Mouse (Mus musculus) myocyte (in vitro differentiated cells): ENCODE measurements around the gene Hist2h3b. TPM values are rescaled to one million over a fixed set of nuclear protein-coding genes. Genes with fewer than 3 reads are reported as not detected.

ENCODE experiments used
- H3K27me3 ChIP-seq: one replicate; pipeline ENCODE4 v1.6.1; 2011; ENCODE audit not compliant: control insufficient read depth, insufficient read depth, insufficient read length
- H3K36me3 ChIP-seq: one replicate; pipeline ENCODE4 v1.6.1; 2011; ENCODE audit not compliant: control insufficient read depth, insufficient read depth
- H3K4me2 ChIP-seq: one replicate; pipeline ENCODE4 v1.6.1; 2011; ENCODE audit warnings: low read depth, control low read depth
- H3K4me3 ChIP-seq: one replicate; pipeline ENCODE4 v1.5.1; 2011; ENCODE audit warnings: mild to moderate bottlenecking, control low read depth, moderate library complexity
- H3K79me2 ChIP-seq: one replicate; pipeline ENCODE4 v1.6.1; 2011; ENCODE audit not compliant: control insufficient read depth, insufficient read depth
- H3ac ChIP-seq: one replicate; pipeline ENCODE4 v1.6.1; 2011; ENCODE audit not compliant: control insufficient read depth, insufficient read length
- CEBPB ChIP-seq: IDR thresholded peaks from 2 replicates; pipeline ENCODE4 v1.6.1; 2011; ENCODE audit warnings: mild to moderate bottlenecking, moderate library complexity; ENCODE audit not compliant: poor library complexity, insufficient read depth, severe bottlenecking
- E2F4 ChIP-seq: IDR thresholded peaks from one replicate; pipeline ENCODE4 v1.6.1; 2011; ENCODE audit warnings: mild to moderate bottlenecking, control low read depth, moderate library complexity; ENCODE audit not compliant: insufficient read depth
- MAX ChIP-seq: IDR thresholded peaks from one replicate; pipeline ENCODE4 v1.6.1; 2011; ENCODE audit warnings: low read depth, mild to moderate bottlenecking, control low read depth
- MYOD1 ChIP-seq, 3 experiments: IDR thresholded peaks; one replicate each; pipeline ENCODE4 v1.6.1; 2011; ENCODE audit warnings: control low read depth in 2 of 3, low read depth in 2 of 3, mild to moderate bottlenecking in 2 of 3, moderate library complexity in 1 of 3; ENCODE audit not compliant: insufficient read length in 2 of 3, control insufficient read depth in 1 of 3
- MYOG ChIP-seq, 3 experiments: IDR thresholded peaks; one replicate each; pipeline ENCODE4 v1.6.1; 2011; ENCODE audit warnings: control low read depth in 2 of 3, low read depth in 2 of 3, mild to moderate bottlenecking in 2 of 3; ENCODE audit not compliant: insufficient read length in 2 of 3, control insufficient read depth in 1 of 3, insufficient read depth in 1 of 3
- POLR2A ChIP-seq: IDR thresholded peaks from one replicate; pipeline ENCODE4 v1.6.1; 2011; ENCODE audit warnings: low read depth, mild to moderate bottlenecking, control low read depth, moderate library complexity; ENCODE audit not compliant: insufficient read length
- POLR2AphosphoS2 ChIP-seq: IDR thresholded peaks from one replicate; pipeline ENCODE4 v1.6.1; 2011; ENCODE audit warnings: low read depth, control low read depth; ENCODE audit not compliant: insufficient read length
- REST ChIP-seq: IDR thresholded peaks from one replicate; pipeline ENCODE4 v1.6.1; 2011; ENCODE audit warnings: mild to moderate bottlenecking, control low read depth, moderate library complexity; ENCODE audit not compliant: insufficient read depth, insufficient read length
- SRF ChIP-seq: IDR thresholded peaks from one replicate; pipeline ENCODE4 v1.6.1; 2011; ENCODE audit warnings: low read depth; ENCODE audit not compliant: control insufficient read depth, insufficient read length
- TCF12 ChIP-seq: IDR thresholded peaks from one replicate; pipeline ENCODE4 v1.6.1; 2011; ENCODE audit warnings: mild to moderate bottlenecking, control low read depth; ENCODE audit not compliant: poor library complexity, insufficient read depth, severe bottlenecking
- TCF3 ChIP-seq: IDR thresholded peaks from one replicate; pipeline ENCODE4 v1.6.1; 2011; ENCODE audit warnings: low read depth, control low read depth; ENCODE audit not compliant: insufficient read length
- USF1 ChIP-seq: IDR thresholded peaks from one replicate; pipeline ENCODE4 v1.6.1; 2011; ENCODE audit warnings: low read depth, mild to moderate bottlenecking, control low read depth, moderate library complexity
- polyA plus RNA-seq: library from polyadenylated mRNA; unstranded; fragments of >200 nt; fragmentation: generic; extraction: Trizol; gene quantifications from one replicate; pipeline ENCODE4 v1.2.1, GENCODE M21; 2012; ENCODE audit warnings: missing spikeins

The Hist2h3b gene
- polyA plus RNA-seq, 1 experiment, result 1.1 TPM

GRCm38 (mm10) chr3:96251787-96252186 is 16.7 kb upstream of the Hist2h3b start:
- no peak overlapping the region for H3K4me2 ChIP-seq
- no peak overlapping the region for H3ac ChIP-seq
- TF ChIP-seq TCF3, result no peak
- no peak for TF ChIP-seq CEBPB
- TF ChIP-seq POLR2AphosphoS2, result no peak
- no peak for TF ChIP-seq TCF12
- TF ChIP-seq USF1, result no peak
- TF ChIP-seq REST, result no peak
- peaks cover 5% of the 10 kb centered on the region for H3K79me2 ChIP-seq
- H3K27me3 ChIP-seq, result no peaks in the 10 kb centered on the region
- no peaks in the 10 kb centered on the region for H3K36me3 ChIP-seq
- no peak overlapping the region for H3K4me3 ChIP-seq

GRCm38 (mm10) chr3:96254683-96255355 is 13.6 kb upstream of the Hist2h3b start:
- no peak overlapping the region for H3K4me3 ChIP-seq
- H3K4me2 ChIP-seq, result no peak overlapping the region
- no peaks in the 10 kb centered on the region for H3K79me2 ChIP-seq
- H3ac ChIP-seq, result no peak overlapping the region
- no peak for TF ChIP-seq TCF3
- TF ChIP-seq USF1, result no peak
- TF ChIP-seq MYOG (IDR thresholded peaks at IDR 0.05; ENCODE audit: control insufficient read depth in 1 of 3, insufficient read depth in 1 of 3, insufficient read length in 2 of 3, low read depth in 2 of 3), result no peak
- TF ChIP-seq POLR2A, result no peak
- no peak for TF ChIP-seq MYOD1 (IDR thresholded peaks at IDR 0.05; ENCODE audit: control insufficient read depth in 1 of 3, insufficient read length in 2 of 3, low read depth in 2 of 3)
- TF ChIP-seq MAX, result no peak
- no peak for TF ChIP-seq CEBPB
- TF ChIP-seq SRF, result no peak
- no peak for TF ChIP-seq E2F4
- TF ChIP-seq TCF12, result no peak
- no peak for TF ChIP-seq POLR2AphosphoS2
- TF ChIP-seq REST, result no peak
- H3K27me3 ChIP-seq, result no peaks in the 10 kb centered on the region
- no peaks in the 10 kb centered on the region for H3K36me3 ChIP-seq

- Histone ChIP-seq H3ac (no peak overlapping the region), H3K27me3 (no peaks in the 10 kb centered on the region), H3K4me3 (no peak overlapping the region), H3K4me2 (no peak overlapping the region), H3K36me3 (no peaks in the 10 kb centered on the region), H3K79me2 (no peaks in the 10 kb centered on the region)
- TF ChIP-seq REST, result no peak
- no peak for TF ChIP-seq TCF12
- no peak for TF ChIP-seq POLR2AphosphoS2
- no peak for TF ChIP-seq SRF
- TF ChIP-seq POLR2A, result no peak
- no peak for TF ChIP-seq TCF3
- no peak for TF ChIP-seq CEBPB
- no peak for TF ChIP-seq E2F4
These were observed 12.4 kb upstream of the Hist2h3b start for GRCm38 (mm10) chr3:96255926-96256593.

GRCm38 (mm10) chr3:96257190-96257589 is 11.3 kb upstream of the Hist2h3b start:
- TF ChIP-seq MYOD1 (IDR thresholded peaks at IDR 0.05; ENCODE audit: control insufficient read depth in 1 of 3, insufficient read length in 2 of 3, low read depth in 2 of 3) (no peak), POLR2AphosphoS2 (no peak), REST (no peak), E2F4 (no peak), TCF3 (no peak), POLR2A (no peak), SRF (no peak), TCF12 (no peak), MYOG (IDR thresholded peaks at IDR 0.05; ENCODE audit: control insufficient read depth in 1 of 3, insufficient read depth in 1 of 3, insufficient read length in 2 of 3, low read depth in 2 of 3) (no peak), USF1 (no peak)
- Histone ChIP-seq H3K79me2 (no peaks in the 10 kb centered on the region), H3K4me3 (no peak overlapping the region), H3K27me3 (no peaks in the 10 kb centered on the region), H3ac (no peak overlapping the region), H3K4me2 (no peak overlapping the region), H3K36me3 (no peaks in the 10 kb centered on the region)

GRCm38 (mm10) chr3:96260220-96260619 is 8.2 kb upstream of the Hist2h3b start:
- H3K4me3 ChIP-seq, result no peak overlapping the region
- no peaks in the 10 kb centered on the region for H3K27me3 ChIP-seq
- no peak overlapping the region for H3ac ChIP-seq
- H3K4me2 ChIP-seq, result no peak overlapping the region
- TF ChIP-seq POLR2A, result no peak
- TF ChIP-seq E2F4, result no peak
- TF ChIP-seq SRF, result no peak
- TF ChIP-seq REST, result no peak
- H3K36me3 ChIP-seq, result no peaks in the 10 kb centered on the region
- H3K79me2 ChIP-seq, result no peaks in the 10 kb centered on the region
